ENCODE assay signal across 8 mouse cellular contexts in the genomic region with DNA sequence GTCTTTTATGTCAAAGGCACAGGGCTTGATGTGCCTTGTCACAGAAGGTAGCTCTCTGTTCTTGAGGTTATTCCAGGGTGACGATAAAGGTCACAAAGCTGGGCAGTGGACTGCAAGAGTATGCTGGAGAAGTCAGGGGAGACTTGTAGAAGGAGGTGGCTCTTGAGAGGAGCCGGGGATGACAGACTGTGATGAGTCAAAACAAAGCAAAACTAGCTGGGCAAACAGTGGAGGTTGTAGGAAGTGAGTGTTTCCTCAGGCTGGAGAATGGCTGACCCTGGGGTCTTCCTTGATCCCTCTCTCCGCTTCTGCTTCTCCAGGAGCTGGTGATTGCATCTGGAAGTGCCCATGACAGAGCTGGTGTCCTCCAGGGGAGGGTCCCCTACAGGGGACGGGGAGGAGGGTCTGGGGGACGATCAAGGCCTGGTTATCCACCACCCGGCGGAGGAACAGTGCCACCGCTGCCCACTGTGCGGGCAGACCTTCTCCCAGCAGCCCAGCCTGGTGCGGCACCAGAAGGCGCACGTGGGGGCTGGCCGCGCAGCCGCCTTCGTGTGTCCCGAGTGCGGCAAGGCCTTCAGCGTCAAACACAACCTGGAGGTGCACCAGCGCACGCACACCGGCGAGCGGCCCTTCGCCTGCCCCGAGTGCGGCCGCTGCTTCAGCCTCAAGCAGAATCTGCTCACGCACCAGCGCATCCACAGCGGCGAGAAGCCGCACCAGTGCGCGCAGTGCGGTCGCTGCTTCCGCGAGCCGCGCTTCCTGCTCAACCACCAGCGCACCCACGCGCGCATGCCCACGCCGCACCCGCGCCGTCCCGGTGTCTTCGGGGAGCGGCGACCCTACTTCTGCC. TPM values are rescaled to one million over a fixed set of nuclear protein-coding genes. Genes with fewer than 3 reads are reported as not detected.
DNase-seq lines count a peak whose midpoint lies in the region; ATAC-seq and TF ChIP-seq lines count a peak whose summit lies in the region.

No protein-coding gene starts in this region.

- TF ChIP-seq POLR2A in cerebellum, adult 2 months (IDR thresholded peaks at IDR 0.05; ENCODE audit: borderline replicate concordance, insufficient read depth, low read length): peak; percentile 46; the same call in 1 of the 2 replicates

- 4% methylated on average over 54 of the region's 54 CpGs for WGBS in cerebellum, adult 2 months

- H3K27me3 ChIP-seq in cerebellum, adult 2 months (ENCODE audit: control insufficient read depth, insufficient read depth, low read length): no peaks in the 10 kb centered on the region

- no peak for TF ChIP-seq CTCF in cerebellum, adult 2 months (IDR thresholded peaks at IDR 0.05; ENCODE audit: borderline replicate concordance, insufficient read depth, low read depth, low read length)

- peak overlapping the region; percentile 46; the same call in 1 of the 2 replicates for H3K27ac ChIP-seq in cerebellum, adult 2 months (ENCODE audit: insufficient read depth, low read length)

- H3K4me3 ChIP-seq in cerebellum, adult 2 months (replicated peaks; ENCODE audit: insufficient read depth, low read depth, low read length): peak overlapping the region; percentile 61

- peaks cover 13% of the 10 kb centered on the region; the same call in 1 of the 2 replicates for H3K4me1 ChIP-seq in cerebellum, adult 2 months (ENCODE audit: control insufficient read depth, insufficient read depth, low read length)

- peak; percentile 53 for ATAC-seq in frontal cortex, adult (ENCODE audit: low TSS enrichment)
- peak; percentile 65 for ATAC-seq in megakaryocyte, adult 5-6 weeks (ENCODE audit: poor library complexity, severe bottlenecking)

- peak; percentile 59 to 70 for DNase-seq in left cerebral cortex, adult 18-20 months (ENCODE audit: low spot score in 2 of 2)
- no peak for DNase-seq in left cerebral cortex, adult 11 months (ENCODE audit: low spot score)
- DNase-seq in cerebellum, adult 2 months: peak; percentile 68 to 73
- peak; percentile 40 to 74 for DNase-seq in layer of hippocampus, adult 18-20 months (ENCODE audit: low spot score in 2 of 2)
- DNase-seq in right cerebral cortex, postnatal 4 days: peak; percentile 58
- DNase-seq in yolk sac, embryonic 10.5 days (ENCODE audit: low spot score): no peak

RNA-seq across cellular contexts. Expression of a gene that starts 2.5 kb away (rescaled TPM):
- total RNA-seq in left cerebral cortex, adult 18-20 months (2021): 10 to 100 TPM; 15.9 to 16.0 TPM
- polyA plus RNA-seq in cerebellum, adult 2 months (2012; rRNA removed): 34.3 and 35.2 TPM in 2 replicates
- 10 to 100 TPM; 13.4 to 13.6 TPM for total RNA-seq in layer of hippocampus, adult 18-20 months (2021)
- not detected in 2 replicates for total RNA-seq in megakaryocyte, adult 5-6 weeks (2015)
- not detected in 2 replicates for total RNA-seq in megakaryocyte, adult 5-6 weeks (2017)

RNA-seq across cellular contexts. Expression of a gene that starts 18.0 kb away (rescaled TPM):
- under 1 TPM; 0.91 to 0.93 TPM for total RNA-seq in left cerebral cortex, adult 18-20 months (2021)
- polyA plus RNA-seq in cerebellum, adult 2 months (2012; rRNA removed): 1.3 TPM in 2 replicates
- under 1 TPM; 0.77 to 0.81 TPM for total RNA-seq in layer of hippocampus, adult 18-20 months (2021)
- 2.8 and 2.9 TPM in 2 replicates for total RNA-seq in megakaryocyte, adult 5-6 weeks (2015)
- 4.9 and 8.0 TPM in 2 replicates for total RNA-seq in megakaryocyte, adult 5-6 weeks (2017)

RNA-seq across cellular contexts. Expression of a gene that starts 27.2 kb away (rescaled TPM):
- total RNA-seq in left cerebral cortex, adult 18-20 months (2021): 1 to 10 TPM; 6.0 to 8.1 TPM
- 7.4 and 7.6 TPM in 2 replicates for polyA plus RNA-seq in cerebellum, adult 2 months (2012; rRNA removed)
- total RNA-seq in layer of hippocampus, adult 18-20 months (2021): 1 to 10 TPM; 7.1 to 8.2 TPM
- 0.45 and 0.82 TPM in 2 replicates for total RNA-seq in megakaryocyte, adult 5-6 weeks (2015)
- 1.8 and 6.3 TPM in 2 replicates for total RNA-seq in megakaryocyte, adult 5-6 weeks (2017)

RNA-seq across cellular contexts. Expression of a gene that starts 35.3 kb away (rescaled TPM):
- not detected for total RNA-seq in left cerebral cortex, adult 18-20 months (2021)
- not detected in 2 replicates for polyA plus RNA-seq in cerebellum, adult 2 months (2012; rRNA removed)
- total RNA-seq in layer of hippocampus, adult 18-20 months (2021): not detected
- not detected in 2 replicates for total RNA-seq in megakaryocyte, adult 5-6 weeks (2015)
- not detected in 2 replicates for total RNA-seq in megakaryocyte, adult 5-6 weeks (2017)

RNA-seq across cellular contexts. Expression of a gene that starts 35.4 kb away (rescaled TPM):
- 10 to 100 TPM; 55.0 to 58.6 TPM for total RNA-seq in left cerebral cortex, adult 18-20 months (2021)
- polyA plus RNA-seq in cerebellum, adult 2 months (2012; rRNA removed): 98.5 and 109 TPM in 2 replicates
- total RNA-seq in layer of hippocampus, adult 18-20 months (2021): 10 to 100 TPM; 48.0 to 51.0 TPM
- 1.8 and 2.7 TPM in 2 replicates for total RNA-seq in megakaryocyte, adult 5-6 weeks (2015)
- total RNA-seq in megakaryocyte, adult 5-6 weeks (2017): 4.0 and 4.3 TPM in 2 replicates

Comparison
In these comparisons a context has a peak if more than half of its experiments do, and no peak if none do; other contexts are left out.
1. DNase-seq: peak in left cerebral cortex, adult 18-20 months (2 of 2), cerebellum, adult 2 months (2 of 2), layer of hippocampus, adult 18-20 months (2 of 2) and right cerebral cortex, postnatal 4 days (single experiment); none in left cerebral cortex, adult 11 months (single experiment) and yolk sac, embryonic 10.5 days (single experiment).
2. RNA of a gene that starts 2.5 kb away (total RNA-seq): 15.9 to 16.0 TPM in left cerebral cortex, adult 18-20 months and 13.4 to 13.6 TPM in layer of hippocampus, adult 18-20 months; not detected in megakaryocyte, adult 5-6 weeks; every median in the first group is over 10 times any median in the second.